Mouse (Mus musculus) MEL (cell line): ENCODE results near the gene Pld4. TPM values are rescaled to one million over a fixed set of nuclear protein-coding genes. Genes with fewer than 3 reads are reported as not detected.

ENCODE experiments used
- DNase-seq: peaks from one replicate; pipeline ENCODE4 v3.0.0; 2011; ENCODE audit warnings: low read depth, low spot score
- H3K27ac ChIP-seq: 2 replicates; pipeline ENCODE4 v1.5.1; 2012; ENCODE audit warnings: low read depth, mild to moderate bottlenecking, control low read depth, low read length, moderate library complexity; ENCODE audit not compliant: control insufficient read depth
- H3K27me3 ChIP-seq, 2 experiments: fragments of 150-350 bp in 1 of 2; sonication (generic) in 1 of 2; 2 replicates each; pipeline ENCODE4 v1.6.1; 2012; ENCODE audit warnings: low read length in 2 of 2, mild to moderate bottlenecking in 2 of 2, improper control_type of control experiment in 1 of 2, moderate library complexity in 1 of 2; ENCODE audit not compliant: insufficient read depth in 2 of 2, control insufficient read depth in 1 of 2
- H3K36me3 ChIP-seq, 2 experiments: 2 replicates each; pipeline ENCODE4 v1.6.1; 2012 to 2014; ENCODE audit warnings: low read length in 2 of 2, improper control_type of control experiment in 1 of 2, inconsistent platforms in 1 of 2, mild to moderate bottlenecking in 1 of 2; ENCODE audit not compliant: insufficient read depth in 2 of 2, control insufficient read depth in 1 of 2
- H3K4me1 ChIP-seq, 2 experiments: fragments of 150-350 bp in 1 of 2; sonication (generic) in 1 of 2; 2 replicates each; pipeline ENCODE4 v1.6.1; 2012; ENCODE audit warnings: low read length in 2 of 2, improper control_type of control experiment in 1 of 2, mild to moderate bottlenecking in 1 of 2; ENCODE audit not compliant: insufficient read depth in 2 of 2, control insufficient read depth in 1 of 2
- H3K4me3 ChIP-seq, 2 experiments: fragments of 150-350 bp in 1 of 2; sonication (generic) in 1 of 2; 2 replicates each; pipeline ENCODE4 v1.5.1; 2012; ENCODE audit warnings: low read depth in 2 of 2, low read length in 2 of 2, mild to moderate bottlenecking in 2 of 2, moderate library complexity in 2 of 2, control low read depth in 1 of 2, improper control_type of control experiment in 1 of 2; ENCODE audit not compliant: control insufficient read depth in 1 of 2, insufficient read depth in 1 of 2
- H3K79me2 ChIP-seq: 2 replicates; pipeline ENCODE4 v1.6.1; 2012; ENCODE audit warnings: mild to moderate bottlenecking, low read length, moderate library complexity; ENCODE audit not compliant: control insufficient read depth, poor library complexity, insufficient read depth
- H3K9ac ChIP-seq: 2 replicates; pipeline ENCODE4 v1.6.1; 2012; ENCODE audit warnings: low read depth, mild to moderate bottlenecking, control low read depth, low read length, moderate library complexity; ENCODE audit not compliant: control insufficient read depth, poor library complexity, severe bottlenecking
- H3K9me3 ChIP-seq: fragments of 150-350 bp; sonication (generic); replicated peaks from 2 replicates; pipeline ENCODE4 v1.6.1; 2012; ENCODE audit warnings: mild to moderate bottlenecking, low read length, improper control_type of control experiment, moderate library complexity; ENCODE audit not compliant: insufficient read depth
- CHD1 ChIP-seq: IDR thresholded peaks from 2 replicates; pipeline ENCODE4 v1.6.1; 2012; ENCODE audit warnings: low read depth, mild to moderate bottlenecking, inconsistent platforms, low read length, improper control_type of control experiment
- E2F4 ChIP-seq: IDR thresholded peaks from 2 replicates; pipeline ENCODE4 v1.6.1; 2011; ENCODE audit warnings: low read depth, low read length, improper control_type of control experiment, borderline replicate concordance
- ELF1 ChIP-seq: IDR thresholded peaks from 2 replicates; pipeline ENCODE4 v1.6.1; 2014; ENCODE audit warnings: low read depth, mild to moderate bottlenecking, inconsistent platforms, low read length, improper control_type of control experiment, moderate library complexity
- EP300 ChIP-seq, 2 experiments: IDR thresholded peaks; 2 replicates each; pipeline ENCODE4 v1.6.1; 2011; ENCODE audit warnings: improper control_type of control experiment in 2 of 2, low read length in 2 of 2, low read depth in 1 of 2, mild to moderate bottlenecking in 1 of 2
- GATA1 ChIP-seq: IDR thresholded peaks from 2 replicates; pipeline ENCODE4 v1.6.1; 2011; ENCODE audit warnings: low read depth, low read length, improper control_type of control experiment
- JUND ChIP-seq: IDR thresholded peaks from 2 replicates; pipeline ENCODE4 v1.6.1; 2011; ENCODE audit warnings: low read depth, mild to moderate bottlenecking, improper control_type of control experiment, low read length
- MAFK ChIP-seq: IDR thresholded peaks from 2 replicates; pipeline ENCODE4 v1.6.1; 2011; ENCODE audit warnings: low read depth, mild to moderate bottlenecking, low read length, improper control_type of control experiment, borderline replicate concordance
- MAZ ChIP-seq: IDR thresholded peaks from 2 replicates; pipeline ENCODE4 v1.6.1; 2012; ENCODE audit warnings: low read depth, mild to moderate bottlenecking, inconsistent platforms, low read length, improper control_type of control experiment
- MEF2A ChIP-seq: IDR thresholded peaks from 2 replicates; pipeline ENCODE4 v1.6.1; 2014; ENCODE audit warnings: low read depth, mild to moderate bottlenecking, inconsistent platforms, low read length, improper control_type of control experiment; ENCODE audit not compliant: poor library complexity, insufficient replicate concordance, severe bottlenecking; ENCODE audit errors: extremely low read depth
- MYB ChIP-seq: IDR thresholded peaks from 2 replicates; pipeline ENCODE4 v1.6.1; 2011; ENCODE audit warnings: mild to moderate bottlenecking, low read depth, low read length, improper control_type of control experiment
- NELFE ChIP-seq: IDR thresholded peaks from 2 replicates; pipeline ENCODE4 v1.6.1; 2011; ENCODE audit warnings: low read depth, low read length, improper control_type of control experiment
- POLR2A ChIP-seq, 2 experiments: IDR thresholded peaks; 2 replicates each; pipeline ENCODE4 v1.6.1; 2011 to 2012; ENCODE audit warnings: low read length in 2 of 2, mild to moderate bottlenecking in 2 of 2, control low read depth in 1 of 2, improper control_type of control experiment in 1 of 2, low read depth in 1 of 2, moderate library complexity in 1 of 2; ENCODE audit not compliant: control insufficient read depth in 1 of 2, insufficient read depth in 1 of 2, poor library complexity in 1 of 2
- POLR2AphosphoS2 ChIP-seq: IDR thresholded peaks from 2 replicates; pipeline ENCODE4 v1.6.1; 2011; ENCODE audit warnings: low read length, improper control_type of control experiment
- RCOR1 ChIP-seq: IDR thresholded peaks from 2 replicates; pipeline ENCODE4 v1.6.1; 2012; ENCODE audit warnings: low read depth, mild to moderate bottlenecking, inconsistent platforms, low read length, improper control_type of control experiment
- SIN3A ChIP-seq: IDR thresholded peaks from 2 replicates; pipeline ENCODE4 v1.6.1; 2012; ENCODE audit warnings: low read length, improper control_type of control experiment, inconsistent platforms
- ZMIZ1 ChIP-seq: IDR thresholded peaks from 2 replicates; pipeline ENCODE4 v1.6.1; 2012; ENCODE audit warnings: low read depth, mild to moderate bottlenecking, inconsistent platforms, low read length, improper control_type of control experiment, moderate library complexity
- ZNF384 ChIP-seq: IDR thresholded peaks from 2 replicates; pipeline ENCODE4 v1.6.1; 2012; ENCODE audit warnings: low read depth, mild to moderate bottlenecking, inconsistent platforms, low read length, improper control_type of control experiment
- polyA plus RNA-seq, 2 experiments: library from polyadenylated mRNA; stranded (reverse) in 1 of 2; unstranded in 1 of 2; fragments of >175 nt in 1 of 2; fragments of >200 nt in 1 of 2; gene quantifications; 2 replicates each; pipeline versions ENCODE4 v1.2.1 to v1.2.4; 2012; ENCODE audit warnings: low replicate concordance in 2 of 2, low read depth in 1 of 2; ENCODE audit not compliant: insufficient read length in 2 of 2, insufficient read depth in 1 of 2, missing spikeins in 1 of 2
- total RNA-seq: library from RNA; depleted of rRNA; stranded (reverse); fragments of 300-350 nt; gene quantifications from 2 replicates; pipeline ENCODE4 v1.2.3, GENCODE M21; 2012

Pld4 gene
- total and polyA plus RNA-seq, 3 experiments = 9.7 to 16.4 TPM; not detected in 1

DNA sequence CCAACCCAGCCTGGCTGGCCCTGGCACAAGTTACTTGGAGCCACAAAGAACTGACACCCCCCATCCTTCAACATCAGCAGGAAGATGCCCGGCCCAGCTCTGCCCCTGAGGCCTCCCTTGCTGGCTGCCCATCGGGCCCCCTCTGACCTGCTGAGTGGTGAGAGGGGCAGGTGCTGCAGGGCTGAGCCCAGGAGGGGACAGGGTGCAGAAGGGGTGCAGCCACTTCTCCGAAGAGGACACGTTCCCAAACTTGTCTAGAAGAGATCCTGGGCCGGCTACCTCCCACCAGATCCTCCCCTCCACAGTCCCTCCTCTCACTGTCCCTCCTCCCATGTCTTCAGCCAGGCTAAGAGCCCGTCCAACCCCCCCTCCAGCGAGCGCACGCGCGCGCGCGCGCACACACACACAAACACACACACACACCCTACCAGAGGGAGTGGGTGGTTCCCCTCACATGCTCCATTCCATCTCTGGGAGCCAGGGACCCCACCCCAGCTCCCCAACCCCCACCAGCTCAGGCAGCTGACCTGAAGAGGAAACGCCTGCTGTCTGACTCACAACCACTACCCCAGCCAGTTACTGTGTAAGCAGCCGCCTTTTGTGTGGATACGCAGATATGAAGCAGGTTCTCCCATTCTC lies 35.1 kb downstream of the Pld4 start (continued):
- TF ChIP-seq CHD1 (no peak), MYB (no peak), RCOR1 (no peak), EP300 (IDR thresholded peaks at IDR 0.05; ENCODE audit: low read depth in 1 of 2, low read length in 2 of 2) (peak; percentile 50 to 59; a peak in 3 of 4 replicates), POLR2AphosphoS2 (no peak), MEF2A (no peak), MAFK (no peak), ZMIZ1 (no peak), GATA1 (no peak), NELFE (peak; percentile 30; the same call in 1 of the 2 replicates), ELF1 (no peak), MAZ (peak; percentile 86), POLR2A (IDR thresholded peaks at IDR 0.05; ENCODE audit: control insufficient read depth in 1 of 2, insufficient read depth in 1 of 2, low read depth in 1 of 2, low read length in 2 of 2, poor library complexity in 1 of 2) (peak in 1 of 2 experiments; percentile 36; a peak in 1 of 4 replicates), SIN3A (peak; percentile 53; the same call in 1 of the 2 replicates), JUND (no peak), E2F4 (no peak)
- TF ChIP-seq, all 39 proteins: peak for 11

DNA sequence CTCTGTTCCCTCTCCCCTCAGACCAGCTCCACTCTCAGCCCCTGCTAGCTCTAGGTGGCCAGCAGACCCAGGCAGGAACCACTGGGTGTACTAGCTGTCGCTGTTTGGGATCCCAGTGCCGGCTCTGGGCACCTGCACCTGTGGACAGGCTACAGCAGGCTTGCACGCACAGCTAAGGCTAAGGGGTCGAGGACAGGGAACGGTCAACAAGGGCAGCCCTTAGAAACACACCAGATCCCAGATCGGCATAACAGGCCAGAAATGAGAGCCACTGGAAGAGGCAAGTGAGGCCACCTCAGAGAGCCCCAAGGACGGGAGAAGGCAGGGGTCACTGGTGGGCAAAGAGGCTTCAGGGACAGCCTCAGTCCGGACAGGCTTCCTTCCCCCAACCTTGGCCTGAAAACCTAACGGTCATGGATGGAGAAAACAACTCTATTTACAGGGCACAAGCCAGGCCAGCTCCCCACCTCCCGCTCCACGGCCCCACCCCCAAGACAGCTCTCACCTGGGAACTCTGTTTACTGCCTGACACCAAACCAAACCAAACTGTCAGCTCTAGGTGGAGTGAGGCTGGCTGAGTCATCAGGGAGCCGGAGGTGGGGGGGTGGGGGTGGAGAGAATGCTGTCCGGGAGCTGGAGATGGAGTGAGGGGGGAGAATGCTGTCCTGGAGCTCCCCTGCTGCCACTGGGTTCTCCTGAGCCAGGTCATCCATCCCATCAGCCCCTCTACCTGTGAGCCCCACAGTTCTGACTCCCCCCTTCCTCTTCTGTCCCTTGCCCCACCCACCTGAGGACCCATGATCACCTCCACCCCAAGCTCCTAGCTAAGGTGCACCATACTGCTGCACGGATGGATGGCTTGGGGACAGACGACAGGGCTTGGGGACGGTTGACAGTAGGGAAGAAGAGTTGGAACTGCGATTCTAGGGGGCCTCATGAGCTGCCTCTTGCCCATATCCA lies 36.4 kb downstream of the Pld4 start:
- no peaks in the 10 kb centered on the region; the same call in 1 of the 2 replicates for H3K79me2 ChIP-seq
- no peak overlapping the region; the same call in 1 of the 2 replicates for H3K27ac ChIP-seq
- H3K9me3 ChIP-seq = no peaks in the 10 kb centered on the region
- no peak for TF ChIP-seq ZNF384
- peak; percentile 9; the same call in 1 of the 2 replicates for TF ChIP-seq SIN3A
- TF ChIP-seq, all 39 proteins: peak for 1
- peaks cover 27 to 68% of the 10 kb centered on the region in 2 experiments for H3K4me1 ChIP-seq
- peaks cover 0 to 40% of the 10 kb centered on the region in 2 experiments; a peak in 2 of 4 replicates for H3K36me3 ChIP-seq
- no peak overlapping the region for H3K4me3 ChIP-seq
- DNase-seq = no peak
- peak overlapping the region; percentile 6; the same call in 1 of the 2 replicates for H3K9ac ChIP-seq
- no peaks in the 10 kb centered on the region for H3K27me3 ChIP-seq
